Mouse (Mus musculus): ENCODE measurements at regions not wholly inside any gene's neighbourhood (a gene's known extent, or its start where the extent isn't known, plus 50 kb on each side); places are given as distances from the start of the nearest gene placed in this dataset.

- TF ChIP-seq ZC3H11A (IDR thresholded peaks at IDR 0.05; ENCODE audit: low read depth, low read length) (no peak), BHLHE40 (IDR thresholded peaks at IDR 0.05; ENCODE audit: borderline replicate concordance, low read depth, low read length) (no peak), CHD1 (IDR thresholded peaks at IDR 0.05; ENCODE audit: low read depth, low read length) (no peak), CTCF (IDR thresholded peaks at IDR 0.05 in 2 of 3, conservative IDR thresholded peaks at IDR 0.05 in 1 of 3; ENCODE audit: control insufficient read depth in 1 of 3, insufficient read depth in 1 of 3, low read depth in 2 of 3, low read length in 3 of 3, poor library complexity in 1 of 3, severe bottlenecking in 1 of 3) (no peak), ZNF384 (IDR thresholded peaks at IDR 0.05; ENCODE audit: low read depth, low read length) (no peak), UBTF (IDR thresholded peaks at IDR 0.05; ENCODE audit: borderline replicate concordance, insufficient read depth, low read depth, low read length) (no peak), POLR2A (IDR thresholded peaks at IDR 0.05; ENCODE audit: control insufficient read depth in 1 of 2, insufficient read depth in 1 of 2, low read depth in 1 of 2, low read length in 2 of 2, poor library complexity in 1 of 2) (no peak), JUND (IDR thresholded peaks at IDR 0.05; ENCODE audit: low read depth, low read length) (no peak), EP300 (IDR thresholded peaks at IDR 0.05; ENCODE audit: low read depth in 1 of 2, low read length in 2 of 2) (no peak), USF1 (IDR thresholded peaks at IDR 0.05; ENCODE audit: low read depth, low read length) (no peak), MYC (IDR thresholded peaks at IDR 0.05; ENCODE audit: low read depth, low read length) (no peak)
Observed at GRCm38 (mm10) chr5:28563401-28563800, 96.3 kb upstream of the Shh start.

All from MEL (cell line).